Mouse (Mus musculus): ENCODE data around the gene Lmntd1. TPM values are rescaled to one million over a fixed set of nuclear protein-coding genes. Genes with fewer than 3 reads are reported as not detected.

Gene Lmntd1
- polyA plus RNA-seq, 1 experiment, result not detected

DNA sequence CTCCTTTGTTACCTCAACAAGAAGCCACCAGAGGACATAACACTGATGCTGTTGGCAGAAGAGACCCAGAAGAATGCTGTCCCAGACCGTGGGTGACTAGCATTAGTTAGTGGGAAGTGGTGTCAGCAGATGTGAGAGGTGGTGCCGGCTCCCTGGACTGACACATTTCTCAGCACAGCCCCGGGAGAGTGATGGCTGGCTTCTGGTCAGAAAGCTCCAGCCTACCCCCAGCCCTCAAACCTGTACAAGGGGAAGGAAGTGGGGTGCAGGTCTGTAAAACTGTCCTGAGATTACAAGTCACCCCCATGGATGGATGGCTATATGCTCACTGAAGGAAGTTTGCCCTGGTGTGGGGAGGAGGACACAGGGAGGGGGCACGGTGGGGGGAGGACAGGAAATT lies 235.4 kb downstream of the Lmntd1 start:
- H3K27ac ChIP-seq (ENCODE audit: insufficient read depth, low read depth, low read length), result no peak overlapping the region
- TF ChIP-seq CTCF (IDR thresholded peaks at IDR 0.05; ENCODE audit: low read depth, low read length) (no peak), POLR2A (IDR thresholded peaks at IDR 0.05; ENCODE audit: borderline replicate concordance, low read depth, low read length) (no peak)
- H3K4me3 ChIP-seq (ENCODE audit: insufficient read depth, low read length), result no peak overlapping the region
- 0 out of 2 replicates have a peak, but pooled peaks cover 5% of the 10 kb centered on the region for H3K4me1 ChIP-seq (ENCODE audit: control insufficient read depth, insufficient read depth, low read length)

- Histone ChIP-seq H3K4me1 (ENCODE audit: control insufficient read depth, insufficient read depth, low read length) (0 out of 2 replicates have a peak, but pooled peaks cover 5% of the 10 kb centered on the region), H3K27ac (ENCODE audit: insufficient read depth, low read depth, low read length) (no peak overlapping the region), H3K4me3 (ENCODE audit: insufficient read depth, low read length) (no peak overlapping the region)
- TF ChIP-seq CTCF (IDR thresholded peaks at IDR 0.05; ENCODE audit: low read depth, low read length), result no peak
Measured at GRCm38 (mm10) chr6:145374372-145374771, 239.7 kb downstream of the Lmntd1 start.

DNA sequence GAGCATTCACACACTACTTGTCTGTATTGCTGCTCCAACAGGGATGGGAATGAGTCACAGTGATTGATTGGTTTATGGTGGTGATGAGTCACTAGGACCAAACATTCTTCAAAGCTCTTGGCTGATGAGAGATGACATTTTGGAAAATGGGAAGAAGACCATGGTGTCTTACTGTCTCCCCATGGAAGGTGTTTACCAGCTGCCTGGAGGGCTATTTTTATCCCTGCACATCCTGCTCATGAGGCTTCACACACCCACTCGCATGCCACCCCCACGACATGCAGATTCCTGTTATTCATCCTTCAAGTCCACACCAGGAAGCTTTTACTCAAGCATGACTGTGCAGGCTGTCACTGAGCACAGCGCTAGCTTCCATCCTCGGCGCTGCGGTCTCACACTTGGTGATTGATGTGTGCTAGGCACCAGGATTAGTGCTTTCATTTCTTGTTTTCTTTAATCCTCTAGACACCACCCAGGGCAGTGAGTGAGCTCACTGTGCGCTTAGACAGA lies 240.4 kb downstream of the Lmntd1 start:
- TF ChIP-seq CTCF (IDR thresholded peaks at IDR 0.05; ENCODE audit: low read depth, low read length), result no peak
- TF ChIP-seq POLR2A (IDR thresholded peaks at IDR 0.05; ENCODE audit: borderline replicate concordance, low read depth, low read length), result no peak
- 0 out of 2 replicates have a peak, but pooled peaks cover 5% of the 10 kb centered on the region for H3K4me1 ChIP-seq (ENCODE audit: control insufficient read depth, insufficient read depth, low read length)
- no peak overlapping the region for H3K27ac ChIP-seq (ENCODE audit: insufficient read depth, low read depth, low read length)
- no peak overlapping the region for H3K4me3 ChIP-seq (ENCODE audit: insufficient read depth, low read length)

DNA sequence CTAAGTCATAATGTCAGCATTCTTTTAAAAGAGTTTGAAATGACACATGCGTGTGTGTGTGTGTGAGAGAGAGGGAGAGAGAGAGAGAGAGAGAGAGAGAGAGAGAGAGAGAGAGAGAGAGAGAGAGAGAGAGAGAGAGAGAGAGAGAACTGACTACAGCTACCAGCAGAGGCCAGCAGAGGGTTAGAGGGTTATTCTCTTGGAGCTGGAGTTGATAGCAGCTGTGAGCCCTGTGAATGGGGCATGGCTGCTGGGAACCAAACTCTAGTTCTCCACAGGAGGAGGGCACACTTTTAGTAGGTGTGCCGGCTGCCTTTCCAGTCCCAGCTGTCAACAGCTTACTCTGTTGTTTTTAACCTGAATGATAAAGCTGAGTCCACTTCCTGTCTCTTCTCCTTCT lies 242.1 kb downstream of the Lmntd1 start:
- TF ChIP-seq CTCF (IDR thresholded peaks at IDR 0.05; ENCODE audit: low read depth, low read length) (no peak), POLR2A (IDR thresholded peaks at IDR 0.05; ENCODE audit: borderline replicate concordance, low read depth, low read length) (no peak)
- H3K27ac ChIP-seq (ENCODE audit: insufficient read depth, low read depth, low read length), result no peak overlapping the region
- no peak overlapping the region for H3K4me3 ChIP-seq (ENCODE audit: insufficient read depth, low read length)
- H3K4me1 ChIP-seq (ENCODE audit: control insufficient read depth, insufficient read depth, low read length), result 0 out of 2 replicates have a peak, but pooled peaks cover 5% of the 10 kb centered on the region

DNA sequence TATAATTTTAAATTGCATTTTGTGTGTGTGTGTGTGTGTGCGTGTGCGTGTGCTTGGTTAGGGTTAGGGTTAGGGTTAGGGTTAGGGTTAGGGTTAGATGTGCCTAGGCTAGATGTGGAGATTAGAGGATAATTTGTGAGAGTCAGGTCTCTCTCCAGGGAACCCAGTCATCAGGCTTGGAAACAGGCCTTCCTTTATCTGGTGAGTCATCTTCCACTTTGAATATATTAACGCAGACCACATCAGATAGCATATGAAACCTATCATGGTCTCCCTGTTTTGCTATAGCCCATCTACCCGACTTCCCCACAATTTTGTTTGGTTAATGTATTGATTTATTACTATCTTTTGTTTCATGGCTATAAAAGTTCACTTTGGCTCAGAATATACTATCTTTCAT lies 242.5 kb downstream of the Lmntd1 start:
- TF ChIP-seq CTCF (IDR thresholded peaks at IDR 0.05; ENCODE audit: low read depth, low read length) (no peak), POLR2A (IDR thresholded peaks at IDR 0.05; ENCODE audit: borderline replicate concordance, low read depth, low read length) (no peak)
- no peak overlapping the region for H3K27ac ChIP-seq (ENCODE audit: insufficient read depth, low read depth, low read length)
- no peak overlapping the region for H3K4me3 ChIP-seq (ENCODE audit: insufficient read depth, low read length)
- H3K4me1 ChIP-seq (ENCODE audit: control insufficient read depth, insufficient read depth, low read length), result 0 out of 2 replicates have a peak, but pooled peaks cover 5% of the 10 kb centered on the region

- H3K27ac ChIP-seq (ENCODE audit: insufficient read depth, low read depth, low read length), result no peak overlapping the region
- TF ChIP-seq CTCF (IDR thresholded peaks at IDR 0.05; ENCODE audit: low read depth, low read length) (no peak), POLR2A (IDR thresholded peaks at IDR 0.05; ENCODE audit: borderline replicate concordance, low read depth, low read length) (no peak)
Measured at GRCm38 (mm10) chr6:145370302-145370701, 243.8 kb downstream of the Lmntd1 start.

DNA sequence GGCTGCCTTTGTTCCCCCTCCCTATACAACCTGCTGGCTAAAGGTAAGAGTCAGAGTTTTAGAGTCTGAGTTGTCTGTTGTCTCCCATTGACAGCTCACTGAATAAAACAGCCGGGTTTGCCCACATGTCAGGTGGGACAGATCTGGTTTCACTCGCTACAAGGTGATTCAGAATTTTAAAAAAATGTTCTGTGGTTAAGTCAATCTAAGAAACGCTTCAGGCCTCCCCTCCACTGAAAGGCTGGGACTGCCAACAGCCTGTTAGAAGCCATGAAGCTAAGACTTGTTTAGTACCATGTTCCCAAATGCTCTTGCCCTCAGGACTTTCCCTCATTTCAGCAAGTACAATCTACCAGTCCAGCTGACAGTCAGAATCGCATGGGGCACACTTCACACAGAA lies 244.8 kb downstream of the Lmntd1 start:
- Histone ChIP-seq H3K27ac (ENCODE audit: insufficient read depth, low read depth, low read length) (no peak overlapping the region), H3K4me1 (ENCODE audit: control insufficient read depth, insufficient read depth, low read length) (0 out of 2 replicates have a peak, but pooled peaks cover 5% of the 10 kb centered on the region), H3K4me3 (ENCODE audit: insufficient read depth, low read length) (no peak overlapping the region)
- TF ChIP-seq POLR2A (IDR thresholded peaks at IDR 0.05; ENCODE audit: borderline replicate concordance, low read depth, low read length) (no peak), CTCF (IDR thresholded peaks at IDR 0.05; ENCODE audit: low read depth, low read length) (no peak)

More at GRCm38 (mm10) chr6:145370302-145370701, 243.8 kb downstream of the Lmntd1 start:
- Histone ChIP-seq H3K4me3 (ENCODE audit: insufficient read depth, low read length) (no peak overlapping the region), H3K4me1 (ENCODE audit: control insufficient read depth, insufficient read depth, low read length) (0 out of 2 replicates have a peak, but pooled peaks cover 5% of the 10 kb centered on the region)

DNA sequence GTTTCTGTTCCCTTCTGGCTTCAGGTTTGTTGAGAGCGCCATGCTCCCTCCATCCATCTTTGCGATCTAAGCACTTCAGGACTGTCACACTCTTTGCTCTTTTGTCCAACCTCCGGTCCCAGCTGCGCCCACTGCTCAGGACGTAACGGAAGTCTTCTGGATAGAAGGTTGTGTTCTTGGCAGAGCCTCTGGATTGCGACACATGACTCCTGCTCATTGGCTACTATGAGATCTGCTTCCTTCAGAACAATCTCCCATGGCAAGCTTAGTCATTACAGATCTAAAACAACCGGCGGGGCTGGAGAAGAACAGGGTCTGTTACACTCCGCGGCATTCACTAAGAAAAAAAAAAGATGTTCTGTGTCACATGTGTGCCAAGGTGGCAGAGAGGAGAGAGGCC lies 247.6 kb downstream of the Lmntd1 start:
- Histone ChIP-seq H3K4me3 (ENCODE audit: insufficient read depth, low read length) (no peak overlapping the region), H3K27ac (ENCODE audit: insufficient read depth, low read depth, low read length) (no peak overlapping the region), H3K4me1 (ENCODE audit: control insufficient read depth, insufficient read depth, low read length) (no peaks in the 10 kb centered on the region)
- TF ChIP-seq CTCF (IDR thresholded peaks at IDR 0.05; ENCODE audit: low read depth, low read length) (no peak), POLR2A (IDR thresholded peaks at IDR 0.05; ENCODE audit: borderline replicate concordance, low read depth, low read length) (no peak)

GRCm38 (mm10) chr6:145363698-145364097 lies 250.4 kb downstream of the Lmntd1 start:
- Histone ChIP-seq H3K4me3 (ENCODE audit: insufficient read depth, low read length) (no peak overlapping the region), H3K27ac (ENCODE audit: insufficient read depth, low read depth, low read length) (no peak overlapping the region), H3K4me1 (ENCODE audit: control insufficient read depth, insufficient read depth, low read length) (no peaks in the 10 kb centered on the region)
- TF ChIP-seq POLR2A (IDR thresholded peaks at IDR 0.05; ENCODE audit: borderline replicate concordance, low read depth, low read length) (no peak), CTCF (IDR thresholded peaks at IDR 0.05; ENCODE audit: low read depth, low read length) (no peak)

GRCm38 (mm10) chr6:145361109-145361694 lies 252.9 kb downstream of the Lmntd1 start:
- no peak overlapping the region for H3K4me3 ChIP-seq (ENCODE audit: insufficient read depth, low read length)
- TF ChIP-seq CTCF (IDR thresholded peaks at IDR 0.05; ENCODE audit: low read depth, low read length) (no peak), POLR2A (IDR thresholded peaks at IDR 0.05; ENCODE audit: borderline replicate concordance, low read depth, low read length) (no peak)
- H3K27ac ChIP-seq (ENCODE audit: insufficient read depth, low read depth, low read length), result no peak overlapping the region
- H3K4me1 ChIP-seq (ENCODE audit: control insufficient read depth, insufficient read depth, low read length), result no peaks in the 10 kb centered on the region
